Mouse (Mus musculus): ENCODE measurements around the gene Nob1.
A peak's percentile ranks its signal among the peaks of the same experiment; 100 is the strongest.

Nob1 gene

GRCm38 (mm10) chr8:107435962-107436831 lies 11.3 kb upstream of the Nob1 start, which contains the start of gene Wwp2:
Gene Wwp2 (plus strand): TSS chr8:107436365.
- DNase-seq (ENCODE audit: low read depth), result no peak

GRCm38 (mm10) chr8:107435421-107435961 lies 10.6 kb upstream of the Nob1 start:
- DNase-seq (ENCODE audit: low read depth), result no peak

- no peak for DNase-seq (ENCODE audit: low read depth)
Observed at GRCm38 (mm10) chr8:107430821-107431220, 6.0 kb upstream of the Nob1 start.

GRCm38 (mm10) chr8:107425230-107425597 lies 363 bp upstream of the Nob1 start:
- DNase-seq (ENCODE audit: low read depth), result no peak

GRCm38 (mm10) chr8:107424176-107424575 lies 675 bp downstream of the Nob1 start:
- DNase-seq (ENCODE audit: low read depth), result no peak

- no peak for DNase-seq (ENCODE audit: low read depth)
Observed at GRCm38 (mm10) chr8:107417001-107417400, 7.8 kb downstream of the Nob1 start.

- no peak for DNase-seq (ENCODE audit: low read depth)
Observed at GRCm38 (mm10) chr8:107413881-107414280, 11.0 kb downstream of the Nob1 start.

- DNase-seq (ENCODE audit: low read depth), result no peak
Observed at GRCm38 (mm10) chr8:107412552-107412951, 12.3 kb downstream of the Nob1 start.

GRCm38 (mm10) chr8:107411391-107411790 lies 13.5 kb downstream of the Nob1 start:
- peak; percentile 24 for DNase-seq (ENCODE audit: low read depth)

GRCm38 (mm10) chr8:107405935-107406334 lies 18.9 kb downstream of the Nob1 start:
- DNase-seq (ENCODE audit: low read depth), result no peak

GRCm38 (mm10) chr8:107404057-107404456 lies 20.8 kb downstream of the Nob1 start:
- no peak for DNase-seq (ENCODE audit: low read depth)

GRCm38 (mm10) chr8:107403038-107403781 lies 21.6 kb downstream of the Nob1 start, which contains the start of gene Nqo1:
Gene Nqo1 (minus strand): TSS chr8:107403206.
- DNase-seq (ENCODE audit: low read depth), result peak; percentile 84

GRCm38 (mm10) chr8:107401866-107402265 lies 23.0 kb downstream of the Nob1 start:
- no peak for DNase-seq (ENCODE audit: low read depth)

- DNase-seq (ENCODE audit: low read depth), result no peak
Observed at GRCm38 (mm10) chr8:107399495-107399894, 25.4 kb downstream of the Nob1 start.

GRCm38 (mm10) chr8:107397665-107398064 lies 27.2 kb downstream of the Nob1 start:
- DNase-seq (ENCODE audit: low read depth), result no peak

GRCm38 (mm10) chr8:107396106-107396670 lies 28.7 kb downstream of the Nob1 start:
- DNase-seq (ENCODE audit: low read depth), result no peak

GRCm38 (mm10) chr8:107395397-107395796 lies 29.5 kb downstream of the Nob1 start:
- no peak for DNase-seq (ENCODE audit: low read depth)

- no peak for DNase-seq (ENCODE audit: low read depth)
Observed at GRCm38 (mm10) chr8:107391136-107391516, 33.7 kb downstream of the Nob1 start.

GRCm38 (mm10) chr8:107390476-107391135 lies 34.2 kb downstream of the Nob1 start:
- DNase-seq (ENCODE audit: low read depth), result no peak

- no peak for DNase-seq (ENCODE audit: low read depth)
Observed at GRCm38 (mm10) chr8:107389557-107389956, 35.3 kb downstream of the Nob1 start.

GRCm38 (mm10) chr8:107387861-107388260 lies 37.0 kb downstream of the Nob1 start:
- DNase-seq (ENCODE audit: low read depth), result peak; percentile 29

GRCm38 (mm10) chr8:107386642-107387041 lies 38.2 kb downstream of the Nob1 start:
- DNase-seq (ENCODE audit: low read depth), result peak; percentile 70
